Mouse (Mus musculus): ENCODE measurements around the gene Mrtfa. TPM values are rescaled to one million over a fixed set of nuclear protein-coding genes. Genes with fewer than 3 reads are reported as not detected.
A peak's percentile ranks its signal among the peaks of the same experiment; 100 is the strongest.

Mrtfa gene
- polyA plus RNA-seq, 1 experiment: 16.0 TPM

DNA sequence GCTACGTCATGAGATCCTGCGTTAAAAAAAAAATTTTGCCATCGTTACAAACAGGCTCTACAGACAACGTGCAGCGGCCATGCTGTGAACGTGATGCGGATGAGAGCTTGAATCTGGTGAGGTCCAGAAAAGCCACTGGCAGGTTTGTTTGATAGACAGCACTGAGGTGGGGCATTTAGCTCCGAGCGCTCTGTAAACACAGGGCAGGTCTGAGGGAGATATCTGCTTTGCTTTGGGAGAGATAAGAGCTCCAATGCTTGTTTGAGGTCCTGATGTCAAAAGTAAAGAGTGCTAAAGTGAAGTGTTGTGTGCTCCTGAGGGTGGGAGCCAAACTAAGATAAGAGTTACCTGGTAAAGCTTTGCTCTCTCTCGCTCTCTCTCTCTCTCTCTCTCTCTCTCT lies 6.6 kb upstream of the Mrtfa start:
- 95% methylated on average over 10 of the region's 10 CpGs for WGBS
- no peak for DNase-seq
- no peaks in the 10 kb centered on the region for H3K27me3 ChIP-seq (replicated peaks; ENCODE audit: control insufficient read depth, insufficient read depth, low read length)
- H3K4me3 ChIP-seq (ENCODE audit: insufficient read depth, low read depth, low read length): no peak overlapping the region
- TF ChIP-seq CTCF (conservative IDR thresholded peaks at IDR 0.05; ENCODE audit: insufficient read depth, insufficient read length, low read depth, low read length): no peak
- no peak for TF ChIP-seq POLR2A (IDR thresholded peaks at IDR 0.05; ENCODE audit: low read depth, low read length)
- no peak overlapping the region for H3K27ac ChIP-seq (ENCODE audit: insufficient read depth, low read depth, low read length)
- no peaks in the 10 kb centered on the region for H3K4me1 ChIP-seq (ENCODE audit: control insufficient read depth, insufficient read depth, low read length)
- no peaks in the 10 kb centered on the region for H3K36me3 ChIP-seq (ENCODE audit: control insufficient read depth, insufficient read depth, low read length)

GRCm38 (mm10) chr15:81195447-81195846 lies 4.9 kb upstream of the Mrtfa start:
- TF ChIP-seq POLR2A (IDR thresholded peaks at IDR 0.05; ENCODE audit: low read depth, low read length) (no peak), CTCF (conservative IDR thresholded peaks at IDR 0.05; ENCODE audit: insufficient read depth, insufficient read length, low read depth, low read length) (no peak)
- 63% methylated on average over 4 of the region's 4 CpGs for WGBS
- no peaks in the 10 kb centered on the region for H3K27me3 ChIP-seq (replicated peaks; ENCODE audit: control insufficient read depth, insufficient read depth, low read length)

DNA sequence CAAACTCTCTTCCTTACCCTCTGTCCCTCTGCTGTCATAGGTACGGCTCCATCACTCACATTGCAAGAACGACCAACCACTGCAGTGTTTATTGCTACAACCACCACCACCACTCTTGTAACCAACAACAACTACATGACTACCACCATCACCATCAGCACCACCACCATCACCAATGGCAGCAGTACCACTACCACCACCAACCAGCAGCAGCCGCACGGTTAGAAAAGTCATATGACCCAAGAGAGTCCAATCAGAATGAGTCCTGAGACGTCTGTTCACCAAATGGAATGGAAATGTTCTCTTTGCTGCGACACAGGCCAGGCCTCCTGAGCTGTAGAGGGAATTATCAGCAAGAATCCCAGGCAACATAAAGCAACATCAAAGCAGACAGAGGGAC lies 4.2 kb upstream of the Mrtfa start:
- TF ChIP-seq CTCF (conservative IDR thresholded peaks at IDR 0.05; ENCODE audit: insufficient read depth, insufficient read length, low read depth, low read length): no peak
- 91% methylated on average over 6 of the region's 6 CpGs for WGBS
- Histone ChIP-seq H3K36me3 (ENCODE audit: control insufficient read depth, insufficient read depth, low read length) (no peaks in the 10 kb centered on the region), H3K4me3 (ENCODE audit: insufficient read depth, low read depth, low read length) (no peak overlapping the region), H3K27ac (ENCODE audit: insufficient read depth, low read depth, low read length) (no peak overlapping the region), H3K4me1 (ENCODE audit: control insufficient read depth, insufficient read depth, low read length) (peaks cover 1% of the 10 kb centered on the region; the same call in 1 of the 2 replicates), H3K27me3 (replicated peaks; ENCODE audit: control insufficient read depth, insufficient read depth, low read length) (no peaks in the 10 kb centered on the region)
- no peak for DNase-seq

More at GRCm38 (mm10) chr15:81195447-81195846, 4.9 kb upstream of the Mrtfa start:
- H3K36me3 ChIP-seq (ENCODE audit: control insufficient read depth, insufficient read depth, low read length): no peaks in the 10 kb centered on the region
- no peak overlapping the region for H3K4me3 ChIP-seq (ENCODE audit: insufficient read depth, low read depth, low read length)
- H3K4me1 ChIP-seq (ENCODE audit: control insufficient read depth, insufficient read depth, low read length): no peaks in the 10 kb centered on the region; the same call in 1 of the 2 replicates
- H3K27ac ChIP-seq (ENCODE audit: insufficient read depth, low read depth, low read length): no peak overlapping the region
- DNase-seq: no peak

DNA sequence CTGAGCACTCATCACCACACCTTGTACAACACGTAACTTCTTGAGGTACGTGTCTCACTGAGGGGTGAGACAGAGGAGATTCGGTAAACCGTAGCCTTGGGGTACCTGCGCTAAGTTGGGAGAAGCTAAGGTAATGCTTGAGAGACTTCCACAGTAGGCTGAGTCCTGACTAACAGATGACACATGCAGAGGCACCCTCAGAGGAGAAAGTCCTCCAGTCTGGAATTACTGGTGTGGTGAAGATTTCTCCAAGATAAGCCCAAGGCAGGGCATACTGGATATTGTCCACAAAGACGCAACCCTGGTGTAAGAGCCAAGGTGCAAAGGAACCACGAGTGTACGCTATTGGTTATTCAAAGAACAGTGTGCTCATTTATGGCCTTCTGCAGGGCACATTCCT lies 2.3 kb upstream of the Mrtfa start:
- 89% methylated on average over 8 of the region's 8 CpGs for WGBS
- no peak overlapping the region for H3K4me3 ChIP-seq (ENCODE audit: insufficient read depth, low read depth, low read length)
- no peak for TF ChIP-seq POLR2A (IDR thresholded peaks at IDR 0.05; ENCODE audit: low read depth, low read length)
- TF ChIP-seq CTCF (conservative IDR thresholded peaks at IDR 0.05; ENCODE audit: insufficient read depth, insufficient read length, low read depth, low read length): no peak

GRCm38 (mm10) chr15:81192316-81192715 lies 1.8 kb upstream of the Mrtfa start:
- DNase-seq: no peak
- Histone ChIP-seq H3K36me3 (ENCODE audit: control insufficient read depth, insufficient read depth, low read length) (no peaks in the 10 kb centered on the region), H3K27me3 (replicated peaks; ENCODE audit: control insufficient read depth, insufficient read depth, low read length) (no peaks in the 10 kb centered on the region), H3K27ac (ENCODE audit: insufficient read depth, low read depth, low read length) (no peak overlapping the region), H3K4me1 (ENCODE audit: control insufficient read depth, insufficient read depth, low read length) (peaks cover 2% of the 10 kb centered on the region; the same call in 1 of the 2 replicates), H3K4me3 (ENCODE audit: insufficient read depth, low read depth, low read length) (no peak overlapping the region)
- WGBS: 84% methylated on average over 5 of the region's 5 CpGs
- TF ChIP-seq CTCF (conservative IDR thresholded peaks at IDR 0.05; ENCODE audit: insufficient read depth, insufficient read length, low read depth, low read length): no peak
- TF ChIP-seq POLR2A (IDR thresholded peaks at IDR 0.05; ENCODE audit: low read depth, low read length): no peak

More for the DNA sequence above, 2.3 kb upstream of the Mrtfa start:
- DNase-seq: no peak
- Histone ChIP-seq H3K27ac (ENCODE audit: insufficient read depth, low read depth, low read length) (no peak overlapping the region), H3K4me1 (ENCODE audit: control insufficient read depth, insufficient read depth, low read length) (peaks cover 2% of the 10 kb centered on the region; the same call in 1 of the 2 replicates), H3K36me3 (ENCODE audit: control insufficient read depth, insufficient read depth, low read length) (no peaks in the 10 kb centered on the region), H3K27me3 (replicated peaks; ENCODE audit: control insufficient read depth, insufficient read depth, low read length) (no peaks in the 10 kb centered on the region)

DNA sequence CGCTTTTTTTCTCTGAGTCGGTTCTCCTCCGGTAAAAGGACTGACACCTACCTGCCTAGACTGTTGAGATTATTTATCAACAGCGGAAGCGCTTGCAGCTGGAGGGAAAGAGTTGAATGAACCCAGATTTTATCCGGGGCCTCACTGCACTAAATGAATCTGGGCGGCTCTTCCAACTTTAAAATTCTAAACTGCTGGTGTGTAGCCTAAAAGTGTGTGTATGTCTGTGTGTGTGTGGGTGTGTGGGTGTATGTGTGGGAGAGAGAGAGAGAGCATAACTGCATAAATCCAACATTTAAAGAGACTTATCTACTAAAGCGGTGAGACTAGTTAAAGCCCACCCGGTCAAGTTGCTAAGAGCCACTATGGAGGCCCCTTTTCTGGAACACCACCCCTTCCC lies 746 bp upstream of the Mrtfa start:
- H3K4me1 ChIP-seq (ENCODE audit: control insufficient read depth, insufficient read depth, low read length): peaks cover 2% of the 10 kb centered on the region; the same call in 1 of the 2 replicates
- DNase-seq: no peak
- H3K36me3 ChIP-seq (ENCODE audit: control insufficient read depth, insufficient read depth, low read length): no peaks in the 10 kb centered on the region
- H3K4me3 ChIP-seq (ENCODE audit: insufficient read depth, low read depth, low read length): peak overlapping the region; percentile 67
- WGBS: 22% methylated on average over 9 of the region's 9 CpGs
- H3K27me3 ChIP-seq (replicated peaks; ENCODE audit: control insufficient read depth, insufficient read depth, low read length): no peaks in the 10 kb centered on the region
- H3K27ac ChIP-seq (ENCODE audit: insufficient read depth, low read depth, low read length): peak overlapping the region; percentile 81
- no peak for TF ChIP-seq CTCF (conservative IDR thresholded peaks at IDR 0.05; ENCODE audit: insufficient read depth, insufficient read length, low read depth, low read length)
- TF ChIP-seq POLR2A (IDR thresholded peaks at IDR 0.05; ENCODE audit: low read depth, low read length): no peak

DNA sequence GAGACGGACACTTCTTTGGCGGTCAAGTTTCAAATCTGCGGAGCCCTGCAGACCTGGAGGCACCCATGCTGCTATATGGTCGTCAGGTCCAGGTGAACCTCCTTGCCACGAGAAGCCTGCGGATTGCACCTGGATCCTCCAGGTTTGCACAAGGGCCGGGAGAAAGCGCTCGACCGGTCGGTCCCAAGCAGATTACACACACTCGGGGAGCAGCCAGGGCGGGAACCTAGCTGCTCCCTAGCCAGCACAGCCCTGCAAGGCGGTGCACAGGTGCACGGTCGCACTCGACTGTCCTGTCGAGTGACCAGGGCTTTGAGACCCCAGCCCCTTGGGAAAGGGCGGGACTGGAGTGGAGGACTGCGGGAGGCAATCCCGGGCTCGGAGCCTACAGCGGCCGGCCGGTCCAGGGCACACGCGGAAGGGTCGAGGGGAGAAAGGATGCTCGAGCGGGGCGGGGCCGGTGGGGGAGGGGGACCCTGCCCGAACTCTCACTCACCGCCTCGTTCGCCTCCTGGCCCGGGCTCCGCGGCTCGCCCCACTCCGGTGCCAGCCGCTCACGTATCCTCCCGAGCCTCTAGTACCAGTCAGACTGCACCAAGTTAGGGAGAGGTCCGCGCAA lies 437 bp downstream of the Mrtfa start:
- H3K27ac ChIP-seq (ENCODE audit: insufficient read depth, low read depth, low read length): no peak overlapping the region
- WGBS: under 1% methylated on average over 45 of the region's 46 CpGs
- peaks cover 2% of the 10 kb centered on the region; the same call in 1 of the 2 replicates for H3K4me1 ChIP-seq (ENCODE audit: control insufficient read depth, insufficient read depth, low read length)
- no peaks in the 10 kb centered on the region for H3K27me3 ChIP-seq (replicated peaks; ENCODE audit: control insufficient read depth, insufficient read depth, low read length)
- peak overlapping the region; percentile 96 for H3K4me3 ChIP-seq (ENCODE audit: insufficient read depth, low read depth, low read length)
- no peaks in the 10 kb centered on the region for H3K36me3 ChIP-seq (ENCODE audit: control insufficient read depth, insufficient read depth, low read length)
- no peak for TF ChIP-seq CTCF (conservative IDR thresholded peaks at IDR 0.05; ENCODE audit: insufficient read depth, insufficient read length, low read depth, low read length)
- TF ChIP-seq POLR2A (IDR thresholded peaks at IDR 0.05; ENCODE audit: low read depth, low read length): no peak
- peak; percentile 31 for DNase-seq
